Mouse (Mus musculus) stomach, postnatal 0 days (tissue): ENCODE measurements at regions not wholly inside any gene's neighbourhood (a gene's known extent, or its start where the extent isn't known, plus 50 kb on each side); places are given as distances from the start of the nearest gene placed in this dataset.

ENCODE experiments used
- CTCF ChIP-seq: IDR thresholded peaks from 2 replicates; pipeline ENCODE4 v1.5.1; 2016; ENCODE audit warnings: antibody characterized with exemption, low read depth, mild to moderate bottlenecking, moderate library complexity
- EP300 ChIP-seq: optimal IDR thresholded peaks from 2 replicates; pipeline ENCODE3; 2016; ENCODE audit warnings: antibody characterized with exemption

DNA sequence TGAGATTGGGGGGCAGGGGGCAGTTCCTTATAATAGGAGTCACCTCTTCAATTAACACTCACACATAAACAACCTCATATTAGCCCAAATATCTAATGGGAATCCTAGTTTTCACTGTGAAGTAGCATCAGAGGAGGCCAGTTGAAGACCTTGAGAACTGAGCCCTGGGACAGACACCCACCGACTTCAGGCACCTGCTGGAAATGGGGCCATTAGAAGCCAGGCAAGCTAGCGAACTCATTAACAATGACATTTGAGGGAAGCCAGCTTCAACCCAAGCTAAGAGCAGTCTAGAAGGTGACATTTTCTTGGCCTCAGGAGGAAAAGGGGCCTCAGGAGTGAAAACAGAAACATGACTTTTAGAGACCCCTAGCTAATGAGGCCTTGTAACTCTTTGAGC is 70.9 kb upstream of the Tcerg1l start:
- no peak for TF ChIP-seq CTCF
- TF ChIP-seq EP300 = no peak
